8 mouse cellular contexts compared by ENCODE assay signal in the genomic region with DNA sequence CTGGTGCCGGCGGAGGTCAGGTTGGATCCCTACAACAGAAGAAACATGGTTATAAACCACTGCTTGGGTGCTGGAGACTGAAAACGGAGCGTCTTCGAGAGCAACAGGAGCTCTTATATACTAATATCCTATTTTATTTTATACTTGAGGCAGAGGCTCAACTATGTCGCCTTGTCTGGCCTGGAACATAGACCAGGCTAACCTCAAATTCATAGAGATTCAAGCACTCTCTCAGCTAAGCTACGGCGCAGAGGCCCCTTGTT. TPM values are rescaled to one million over a fixed set of nuclear protein-coding genes. Genes with fewer than 3 reads are reported as not detected.
DNase-seq lines count a peak whose midpoint lies in the region; ATAC-seq and TF ChIP-seq lines count a peak whose summit lies in the region.

No protein-coding gene starts in this region.

- no peak for TF ChIP-seq CTCF in C2C12 (IDR thresholded peaks at IDR 0.05; ENCODE audit: control insufficient read depth, insufficient read depth, insufficient read length)
- no peak for TF ChIP-seq CTCF in liver, postnatal 0 days (IDR thresholded peaks at IDR 0.05; ENCODE audit: low read depth)

- DNase-seq in forebrain, embryonic 14.5 days (ENCODE audit: low spot score) = no peak
- DNase-seq in liver, postnatal 0 days = no peak
- DNase-seq in adrenal gland, postnatal 4 days (ENCODE audit: low spot score in 2 of 2) = no peak
- no peak for DNase-seq in thymus, postnatal 10 days (ENCODE audit: low spot score in 2 of 2)
- no peak for DNase-seq in layer of hippocampus, adult 18-20 months (ENCODE audit: low spot score in 2 of 2)

- peaks cover 10% of the 10 kb centered on the region for H3K79me3 ChIP-seq in C2C12 (ENCODE audit: low read depth)

- no peaks in the 10 kb centered on the region for H3K27me3 ChIP-seq in erythroblast, embryonic 14.5 days (ENCODE audit: control insufficient read depth)
- no peaks in the 10 kb centered on the region for H3K27me3 ChIP-seq in C2C12 (ENCODE audit: control insufficient read depth, insufficient read depth, insufficient read length)
- no peaks in the 10 kb centered on the region for H3K27me3 ChIP-seq in forebrain, embryonic 14.5 days (replicated peaks; ENCODE audit: control insufficient read depth, insufficient read depth, low read length)
- no peaks in the 10 kb centered on the region for H3K27me3 ChIP-seq in liver, postnatal 0 days (ENCODE audit: insufficient read depth, low read length)

- H3K4me3 ChIP-seq in erythroblast, embryonic 14.5 days (replicated peaks) = peak overlapping the region; percentile 74
- peak overlapping the region; percentile 68 for H3K4me3 ChIP-seq in C2C12 (ENCODE audit: insufficient read depth, poor library complexity, severe bottlenecking)
- H3K4me3 ChIP-seq in forebrain, embryonic 14.5 days (ENCODE audit: low read depth, low read length) = peak overlapping the region; percentile 59
- H3K4me3 ChIP-seq in liver, postnatal 0 days (ENCODE audit: low read depth, low read length) = peak overlapping the region; percentile 88

- H3K27ac ChIP-seq in forebrain, embryonic 14.5 days (ENCODE audit: low read depth, low read length) = no peak overlapping the region
- 0 out of 2 replicates have a peak overlapping the region, but pooled peaks have one; percentile 76 for H3K27ac ChIP-seq in liver, postnatal 0 days (ENCODE audit: low read depth)

- peak overlapping the region; percentile 75 for H3K9ac ChIP-seq in forebrain, embryonic 14.5 days (ENCODE audit: low read length)
- peak overlapping the region; percentile 78 for H3K9ac ChIP-seq in liver, postnatal 0 days (replicated peaks)

- no peak overlapping the region for H3ac ChIP-seq in C2C12 (ENCODE audit: control insufficient read depth, insufficient read length, low read depth)

- H3K4me1 ChIP-seq in erythroblast, embryonic 14.5 days (ENCODE audit: control insufficient read depth) = peaks cover 27% of the 10 kb centered on the region
- H3K4me1 ChIP-seq in forebrain, embryonic 14.5 days (ENCODE audit: control insufficient read depth, insufficient read depth, low read length) = peaks cover 6% of the 10 kb centered on the region; the same call in 1 of the 2 replicates
- peaks cover 10% of the 10 kb centered on the region for H3K4me1 ChIP-seq in liver, postnatal 0 days (ENCODE audit: insufficient read depth)

- peaks cover 36% of the 10 kb centered on the region for H3K36me3 ChIP-seq in erythroblast, embryonic 14.5 days (ENCODE audit: control insufficient read depth)
- H3K36me3 ChIP-seq in C2C12 (ENCODE audit: control insufficient read depth, insufficient read depth) = peaks cover 33% of the 10 kb centered on the region
- H3K36me3 ChIP-seq in forebrain, embryonic 14.5 days (ENCODE audit: control insufficient read depth, insufficient read depth, low read length) = peaks cover 20% of the 10 kb centered on the region
- H3K36me3 ChIP-seq in liver, postnatal 0 days (replicated peaks; ENCODE audit: insufficient read depth, low read length) = peaks cover 23% of the 10 kb centered on the region

- ATAC-seq in erythroblast, adult 5-6 weeks (replicated peaks; ENCODE audit: low FRiP score, poor library complexity, severe bottlenecking) = no peak; the same call in 1 of the 2 replicates
- no peak for ATAC-seq in forebrain, embryonic 14.5 days
- no peak for ATAC-seq in liver, postnatal 0 days

- no peak for TF ChIP-seq EP300 in liver, postnatal 0 days (IDR thresholded peaks at IDR 0.05; ENCODE audit: low read depth)

- H3K9me3 ChIP-seq in erythroblast, embryonic 14.5 days (ENCODE audit: control insufficient read depth, low read length) = peaks cover 4% of the 10 kb centered on the region
- H3K9me3 ChIP-seq in forebrain, embryonic 14.5 days (replicated peaks; ENCODE audit: control insufficient read depth, low read length) = no peaks in the 10 kb centered on the region
- no peaks in the 10 kb centered on the region for H3K9me3 ChIP-seq in liver, postnatal 0 days (ENCODE audit: low read length)

- peak overlapping the region; percentile 61 for H3K4me2 ChIP-seq in forebrain, embryonic 14.5 days (ENCODE audit: low read length)
- H3K4me2 ChIP-seq in liver, postnatal 0 days (ENCODE audit: low read depth, low read length) = peak overlapping the region; percentile 96

- peaks cover 31% of the 10 kb centered on the region for H3K79me2 ChIP-seq in C2C12 (ENCODE audit: control insufficient read depth, insufficient read depth)

- WGBS in forebrain, embryonic 14.5 days = 70% methylated on average over 8 of the region's 8 CpGs
- 25% methylated on average over 8 of the region's 8 CpGs for WGBS in liver, postnatal 0 days (ENCODE audit: insufficient replicate concordance)

TF ChIP-seq in C2C12, 6 proteins besides CTCF, POLR2A, EP300 and RAD21:
- no peak for TF ChIP-seq MAX (IDR thresholded peaks at IDR 0.05)
- no peak for TF ChIP-seq CEBPB (IDR thresholded peaks at IDR 0.05; ENCODE audit: low read depth)
TF ChIP-seq in C2C12: peak in this region for 0.

RNA-seq across cellular contexts. Expression of gene Sumf2, which starts 0.7 kb away (rescaled TPM):
- 0.97 and 1.0 TPM in 2 replicates for polyA plus RNA-seq in erythroblast, embryonic 14.5 days (2012)
- total RNA-seq in erythroblast, adult 5-6 weeks (2015; ENCODE audit: low replicate concordance) = 0.96 and 1.7 TPM in 2 replicates
- total RNA-seq in erythroblast, adult 5-6 weeks (2017; ENCODE audit: low replicate concordance) = 3.6 and 5.4 TPM in 2 replicates
- polyA plus RNA-seq in C2C12 (2012; fragmentation: generic; extraction: Trizol) = 48.6 TPM
- 22.1 and 25.9 TPM in 2 replicates for polyA plus RNA-seq in forebrain, embryonic 14.5 days (2014; fragmentation: Nextera tagmentation; extraction: Ambion mirVana)
- 12.4 and 14.8 TPM in 2 replicates for polyA plus RNA-seq in liver, postnatal 0 days (2015; fragmentation: Nextera tagmentation; extraction: Ambion mirVana)
- total RNA-seq in adrenal gland, postnatal 4 days (2021) = 10 to 100 TPM; 55.9 to 57.4 TPM
- 10 to 100 TPM; 19.6 to 22.2 TPM for total RNA-seq in layer of hippocampus, adult 18-20 months (2021)

RNA-seq across cellular contexts. Expression of gene Chchd2, which starts 39.8 kb away (rescaled TPM):
- polyA plus RNA-seq in erythroblast, embryonic 14.5 days (2012) = 80.6 and 90.6 TPM in 2 replicates
- total RNA-seq in erythroblast, adult 5-6 weeks (2015; ENCODE audit: low replicate concordance) = 105 and 122 TPM in 2 replicates
- 41.2 and 119 TPM in 2 replicates for total RNA-seq in erythroblast, adult 5-6 weeks (2017; ENCODE audit: low replicate concordance)
- 856 TPM for polyA plus RNA-seq in C2C12 (2012; fragmentation: generic; extraction: Trizol)
- polyA plus RNA-seq in forebrain, embryonic 14.5 days (2014; fragmentation: Nextera tagmentation; extraction: Ambion mirVana) = 1,049 and 1,237 TPM in 2 replicates
- 955 and 988 TPM in 2 replicates for polyA plus RNA-seq in liver, postnatal 0 days (2015; fragmentation: Nextera tagmentation; extraction: Ambion mirVana)
- 100 to 1,000 TPM; 579 to 625 TPM for total RNA-seq in adrenal gland, postnatal 4 days (2021)
- 100 to 1,000 TPM; 479 to 483 TPM for total RNA-seq in layer of hippocampus, adult 18-20 months (2021)

RNA-seq across cellular contexts. Expression of gene Zbed5, which starts 48.0 kb away (rescaled TPM):
- 0.04 TPM in 1 of 2 replicates, not detected in the other for polyA plus RNA-seq in erythroblast, embryonic 14.5 days (2012)
- total RNA-seq in erythroblast, adult 5-6 weeks (2015; ENCODE audit: low replicate concordance) = 1.3 TPM in 1 of 2 replicates, not detected in the other
- total RNA-seq in erythroblast, adult 5-6 weeks (2017; ENCODE audit: low replicate concordance) = 0.68 TPM in 1 of 2 replicates, not detected in the other
- 1.4 TPM for polyA plus RNA-seq in C2C12 (2012; fragmentation: generic; extraction: Trizol)
- polyA plus RNA-seq in forebrain, embryonic 14.5 days (2014; fragmentation: Nextera tagmentation; extraction: Ambion mirVana) = 14.9 and 22.3 TPM in 2 replicates
- 3.3 and 3.7 TPM in 2 replicates for polyA plus RNA-seq in liver, postnatal 0 days (2015; fragmentation: Nextera tagmentation; extraction: Ambion mirVana)
- total RNA-seq in adrenal gland, postnatal 4 days (2021) = 1 to 10 TPM; 2.9 to 3.1 TPM
- total RNA-seq in layer of hippocampus, adult 18-20 months (2021) = 1 to 10 TPM; 5.6 to 6.3 TPM

RNA-seq across cellular contexts. Expression of gene Phkg1, which starts 50.9 kb away (rescaled TPM):
- polyA plus RNA-seq in erythroblast, embryonic 14.5 days (2012) = not detected in 2 replicates
- total RNA-seq in erythroblast, adult 5-6 weeks (2015; ENCODE audit: low replicate concordance) = not detected in 2 replicates
- not detected in 2 replicates for total RNA-seq in erythroblast, adult 5-6 weeks (2017; ENCODE audit: low replicate concordance)
- polyA plus RNA-seq in C2C12 (2012; fragmentation: generic; extraction: Trizol) = 0.15 TPM
- 0.09 and 0.11 TPM in 2 replicates for polyA plus RNA-seq in forebrain, embryonic 14.5 days (2014; fragmentation: Nextera tagmentation; extraction: Ambion mirVana)
- 0.08 and 0.20 TPM in 2 replicates for polyA plus RNA-seq in liver, postnatal 0 days (2015; fragmentation: Nextera tagmentation; extraction: Ambion mirVana)
- 1 to 10 TPM; 3.7 to 4.2 TPM for total RNA-seq in adrenal gland, postnatal 4 days (2021)
- total RNA-seq in layer of hippocampus, adult 18-20 months (2021) = 10 to 100 TPM; 18.7 to 20.0 TPM
